Mouse (Mus musculus): ENCODE data around the gene Bmi1. TPM values are rescaled to one million over a fixed set of nuclear protein-coding genes. Genes with fewer than 3 reads are reported as not detected.

The Bmi1 gene
- total RNA-seq, 2 experiments from 2014 or later, result 25.3 to 29.2 TPM

- DNase-seq (ENCODE audit: low spot score in 2 of 2), result no peak
Measured at GRCm38 (mm10) chr2:18714337-18714736, 37.5 kb downstream of the Bmi1 start.

GRCm38 (mm10) chr2:18718521-18718920, 41.7 kb downstream of the Bmi1 start:
- no peak for DNase-seq (ENCODE audit: low spot score in 2 of 2)

DNA sequence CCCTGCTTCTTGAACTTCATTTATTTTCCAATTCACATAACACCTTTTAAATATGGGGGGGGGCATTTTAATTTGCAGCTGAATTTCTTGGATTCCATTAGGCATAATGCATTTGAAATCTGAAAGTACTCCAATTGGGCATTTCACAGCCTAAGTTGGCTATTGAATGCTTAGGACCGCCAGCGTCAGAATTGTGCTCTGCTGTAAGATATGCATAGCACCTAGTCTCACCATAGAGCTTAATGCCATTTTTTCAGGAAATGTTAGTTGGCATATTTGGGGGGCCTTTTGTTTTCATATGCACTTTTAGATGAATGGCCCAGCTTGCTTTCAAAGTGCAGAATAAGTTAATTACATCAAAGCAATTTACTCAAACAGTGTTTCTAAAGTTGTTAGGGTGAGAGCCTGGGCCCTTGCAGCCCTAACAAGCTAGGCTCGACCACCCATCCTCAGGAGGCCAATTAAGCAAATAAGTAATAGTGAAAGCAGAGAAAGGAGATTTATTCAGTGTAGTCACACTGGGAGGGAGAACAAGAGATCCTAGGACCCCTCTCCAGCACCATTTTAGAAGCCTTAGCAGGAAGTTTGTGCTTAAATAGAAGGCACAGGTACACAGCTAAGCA, 45.5 kb downstream of the Bmi1 start:
- no peak for DNase-seq (ENCODE audit: low spot score in 2 of 2)

DNA sequence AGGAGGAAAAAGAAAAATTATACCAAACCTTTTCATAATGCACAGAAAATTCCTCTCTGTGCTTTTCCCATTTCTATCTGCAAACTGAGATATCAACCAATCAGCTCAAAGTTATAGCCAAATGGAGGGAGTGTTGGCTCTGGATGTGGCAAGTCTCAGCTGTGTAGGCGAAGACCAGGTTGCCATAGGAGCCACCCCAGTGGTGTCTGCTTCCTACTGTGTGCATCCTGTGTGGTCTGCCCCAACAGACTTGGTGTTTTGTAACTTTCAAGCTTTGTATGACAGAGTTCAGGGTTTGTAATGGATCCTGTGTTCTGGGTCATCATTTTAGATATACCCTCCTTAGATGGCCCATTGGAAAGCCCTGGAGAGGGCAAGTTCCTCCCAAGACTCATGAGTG, 47.6 kb downstream of the Bmi1 start:
- no peak for DNase-seq (ENCODE audit: low spot score in 2 of 2)

GRCm38 (mm10) chr2:18725880-18726279, 49.1 kb downstream of the Bmi1 start:
- DNase-seq (ENCODE audit: low spot score in 2 of 2), result no peak

GRCm38 (mm10) chr2:18731718-18732117, 54.9 kb downstream of the Bmi1 start:
- DNase-seq (ENCODE audit: low spot score in 2 of 2), result no peak

- no peak for DNase-seq (ENCODE audit: low spot score in 2 of 2)
Measured at GRCm38 (mm10) chr2:18734394-18735127, 57.7 kb downstream of the Bmi1 start.

Other genes with a start within 250 kb of the Bmi1 start
- gene Commd3, start 4.6 kb upstream of the Bmi1 start, total RNA-seq (2021), result 100 to 1,000 TPM; 117 to 119 TPM
- 1 to 10 TPM in 1 of 2 experiments, under 1 TPM in 1; 0.39 to 1.1 TPM for gene Spag6, start 17.0 kb downstream of the Bmi1 start, total RNA-seq (2021)

Data from gastrocnemius, postnatal 4 days (tissue).